Mouse (Mus musculus): ENCODE measurements at regions not wholly inside any gene's neighbourhood (a gene's known extent, or its start where the extent isn't known, plus 50 kb on each side); places are given as distances from the start of the nearest gene placed in this dataset.

DNA sequence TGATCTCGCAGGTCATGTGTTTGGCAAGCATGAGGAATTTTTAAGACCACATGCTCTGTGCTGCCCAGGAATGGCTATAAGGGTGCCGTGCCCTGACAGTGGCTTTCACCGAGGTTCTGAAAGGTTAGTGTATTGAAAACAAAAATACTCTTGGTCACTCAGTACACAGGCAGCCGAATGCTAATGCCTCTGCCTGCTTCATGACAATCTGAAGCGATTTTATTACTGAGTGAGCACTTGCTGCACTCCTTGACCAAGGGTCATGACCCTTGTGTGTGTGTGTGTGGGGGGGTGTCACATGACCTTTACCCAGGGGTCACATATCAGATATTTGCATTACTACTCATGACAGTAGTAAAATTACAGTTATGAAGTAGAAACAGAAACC is 250.8 kb upstream of the Dnajc19 start:
- TF ChIP-seq CTCF (IDR thresholded peaks at IDR 0.05; ENCODE audit: insufficient read depth, low read depth, low read length) = no peak
- no peak for TF ChIP-seq POLR2A (IDR thresholded peaks at IDR 0.05; ENCODE audit: insufficient read depth, low read depth, low read length)
